In the genomic region with DNA sequence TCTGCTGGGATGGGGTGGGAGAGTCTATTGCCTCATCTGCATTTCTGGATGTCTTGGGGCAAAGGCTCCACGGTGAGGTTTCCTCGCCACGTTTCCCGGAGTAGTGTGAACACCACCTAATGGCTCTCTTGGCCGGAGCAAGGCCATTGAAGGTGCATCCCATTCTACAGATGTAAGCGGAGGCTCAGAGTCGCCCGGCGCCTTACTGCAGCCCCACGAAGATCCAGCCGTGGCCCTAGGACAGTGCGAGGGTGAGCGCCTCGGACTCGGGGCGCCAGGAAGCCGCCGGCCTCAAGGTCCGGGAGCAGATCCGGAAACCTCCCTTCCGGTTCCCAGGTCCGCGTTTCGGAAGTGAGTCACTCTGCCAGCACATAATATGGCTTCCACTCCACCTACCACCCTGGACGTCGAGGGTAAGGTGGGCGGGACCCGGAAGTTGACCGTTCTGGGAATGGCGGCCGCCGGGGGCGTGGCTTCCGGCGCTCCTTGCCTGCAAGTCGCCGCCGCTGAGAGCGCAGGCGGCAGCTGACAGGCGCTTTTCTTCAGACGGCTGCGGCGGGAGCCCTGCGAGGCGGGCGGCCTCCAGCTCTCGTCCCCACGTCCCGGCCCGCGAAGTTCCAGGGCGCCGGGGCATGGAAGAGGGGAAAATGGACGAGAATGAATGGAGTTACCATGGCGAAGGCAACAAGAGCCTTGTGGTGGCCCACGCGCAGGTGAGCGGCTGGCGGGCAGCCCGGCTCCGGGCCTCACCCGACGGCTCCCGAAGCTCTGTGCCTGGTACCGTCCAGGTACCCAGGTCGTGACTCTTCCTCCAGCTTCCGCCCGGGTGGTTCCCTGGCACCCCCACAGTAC, we compare ENCODE assay signal across 8 mouse cellular contexts. TPM values are rescaled to one million over a fixed set of nuclear protein-coding genes. Genes with fewer than 3 reads are reported as not detected.
DNase-seq lines count a peak whose midpoint lies in the region; ATAC-seq and TF ChIP-seq lines count a peak whose summit lies in the region.

TSS of gene Ippk (plus strand) at position 496 of the 852 bp plus-strand sequence.

- TF ChIP-seq POLR2A in kidney, adult 2 months (IDR thresholded peaks at IDR 0.05; ENCODE audit: low read depth, low read length): peak; percentile 52
- TF ChIP-seq POLR2A in spleen, adult 2 months (IDR thresholded peaks at IDR 0.05; ENCODE audit: low read depth, low read length): peak; percentile 78

- peak within 1 kb of the TSS; percentile 94 for H3K4me2 ChIP-seq in embryonic facial prominence, embryonic 13.5 days
- peak within 1 kb of the TSS; percentile 97 for H3K4me2 ChIP-seq in limb, embryonic 12.5 days
- H3K4me2 ChIP-seq in midbrain, embryonic 15.5 days: peak within 1 kb of the TSS; percentile 97

- no peaks in the 10 kb centered on the region for H3K27me3 ChIP-seq in embryonic facial prominence, embryonic 13.5 days
- no peaks in the 10 kb centered on the region for H3K27me3 ChIP-seq in kidney, adult 2 months (replicated peaks; ENCODE audit: control insufficient read depth, insufficient read depth, low read length)
- H3K27me3 ChIP-seq in limb, embryonic 12.5 days: no peaks in the 10 kb centered on the region
- no peaks in the 10 kb centered on the region for H3K27me3 ChIP-seq in midbrain, embryonic 15.5 days (replicated peaks)
- H3K27me3 ChIP-seq in spleen, adult 2 months (ENCODE audit: control insufficient read depth, insufficient read depth, low read length): no peaks in the 10 kb centered on the region

- H3K9me3 ChIP-seq in embryonic facial prominence, embryonic 13.5 days: no peaks in the 10 kb centered on the region
- H3K9me3 ChIP-seq in limb, embryonic 12.5 days: no peaks in the 10 kb centered on the region
- no peaks in the 10 kb centered on the region for H3K9me3 ChIP-seq in midbrain, embryonic 15.5 days

- peak within 1 kb of the TSS; percentile 89 for H3K4me3 ChIP-seq in embryonic facial prominence, embryonic 13.5 days
- peak within 1 kb of the TSS; percentile 94 for H3K4me3 ChIP-seq in kidney, adult 2 months (ENCODE audit: insufficient read depth, low read depth, low read length)
- H3K4me3 ChIP-seq in limb, embryonic 12.5 days (replicated peaks): peak within 1 kb of the TSS; percentile 87
- H3K4me3 ChIP-seq in midbrain, embryonic 15.5 days: peak within 1 kb of the TSS; percentile 68
- H3K4me3 ChIP-seq in spleen, adult 2 months (ENCODE audit: extremely low read depth, insufficient read depth, insufficient read length): peak within 1 kb of the TSS; percentile 86

- H3K36me3 ChIP-seq in embryonic facial prominence, embryonic 13.5 days: no peaks in the 10 kb centered on the region
- H3K36me3 ChIP-seq in kidney, adult 2 months (ENCODE audit: control insufficient read depth, insufficient read depth, low read length): no peaks in the 10 kb centered on the region
- H3K36me3 ChIP-seq in limb, embryonic 12.5 days: 0 out of 2 replicates have a peak, but pooled peaks cover 4% of the 10 kb centered on the region
- H3K36me3 ChIP-seq in midbrain, embryonic 15.5 days (replicated peaks): no peaks in the 10 kb centered on the region
- H3K36me3 ChIP-seq in spleen, adult 2 months (ENCODE audit: control insufficient read depth, insufficient read depth, low read length): no peaks in the 10 kb centered on the region

- peak; percentile 92 for ATAC-seq in embryonic facial prominence, embryonic 13.5 days (ENCODE audit: insufficient number of reproducible peaks, insufficient read depth, low FRiP score, low TSS enrichment, low read depth)
- ATAC-seq in limb, embryonic 12.5 days (ENCODE audit: insufficient number of reproducible peaks, insufficient read depth, low FRiP score, low TSS enrichment, low read depth): peak; percentile 97
- peak; percentile 99 for ATAC-seq in midbrain, embryonic 15.5 days (replicated peaks)

- peak within 1 kb of the TSS; percentile 81 for H3K27ac ChIP-seq in embryonic facial prominence, embryonic 13.5 days
- H3K27ac ChIP-seq in kidney, adult 2 months (ENCODE audit: insufficient read depth, low read depth, low read length): peak within 1 kb of the TSS; percentile 87
- H3K27ac ChIP-seq in limb, embryonic 12.5 days: peak within 1 kb of the TSS; percentile 79
- H3K27ac ChIP-seq in midbrain, embryonic 15.5 days: peak within 1 kb of the TSS; percentile 88
- H3K27ac ChIP-seq in spleen, adult 2 months (ENCODE audit: insufficient read depth, low read length): peak within 1 kb of the TSS; percentile 73

- under 1% methylated on average over 69 of the region's 69 CpGs for WGBS in embryonic facial prominence, embryonic 13.5 days
- WGBS in kidney, adult 2 months: under 1% methylated on average over 69 of the region's 69 CpGs
- under 1% methylated on average over 65 of the region's 69 CpGs for WGBS in limb, embryonic 12.5 days
- under 1% methylated on average over 68 of the region's 69 CpGs for WGBS in midbrain, embryonic 15.5 days
- under 1% methylated on average over 69 of the region's 69 CpGs for WGBS in spleen, adult 2 months

- H3K9ac ChIP-seq in embryonic facial prominence, embryonic 13.5 days: peak within 1 kb of the TSS; percentile 88
- peak within 1 kb of the TSS; percentile 80 for H3K9ac ChIP-seq in limb, embryonic 12.5 days (replicated peaks)
- H3K9ac ChIP-seq in midbrain, embryonic 15.5 days: peak within 1 kb of the TSS; percentile 71

- H3K4me1 ChIP-seq in embryonic facial prominence, embryonic 13.5 days: peaks cover 19% of the 10 kb centered on the region
- H3K4me1 ChIP-seq in kidney, adult 2 months (ENCODE audit: control insufficient read depth, insufficient read depth, low read length): peaks cover 10% of the 10 kb centered on the region; the same call in 1 of the 2 replicates
- peaks cover 17% of the 10 kb centered on the region for H3K4me1 ChIP-seq in limb, embryonic 12.5 days (replicated peaks)
- H3K4me1 ChIP-seq in midbrain, embryonic 15.5 days: peaks cover 33% of the 10 kb centered on the region
- peaks cover 8% of the 10 kb centered on the region; the same call in 1 of the 2 replicates for H3K4me1 ChIP-seq in spleen, adult 2 months (ENCODE audit: control insufficient read depth, insufficient read depth, insufficient read length)

- no peak for TF ChIP-seq CTCF in kidney, adult 2 months (conservative IDR thresholded peaks at IDR 0.05; ENCODE audit: insufficient read depth, insufficient read length, low read depth, low read length)
- no peak for TF ChIP-seq CTCF in spleen, adult 2 months (IDR thresholded peaks at IDR 0.05; ENCODE audit: extremely low read depth, insufficient read depth, insufficient read length, insufficient replicate concordance)

- DNase-seq in 3134 (ENCODE audit: extremely low read depth, insufficient read length, low spot score): peak; percentile 100
- DNase-seq in adrenal gland, postnatal 36 days: peak; percentile 99
- peak; percentile 98 to 99 for DNase-seq in heart, adult 18-20 months
- peak; percentile 99 for DNase-seq in kidney, adult 2 months
- DNase-seq in spleen, adult 2 months (ENCODE audit: low read depth in 1 of 2, low spot score in 2 of 2): peak; percentile 91 to 97

RNA-seq across cellular contexts. Expression of gene Ippk, which starts in this region (rescaled TPM):
- 10 to 100 TPM; 33.1 to 49.4 TPM for total RNA-seq in adrenal gland, postnatal 36 days (2021)
- polyA plus RNA-seq in embryonic facial prominence, embryonic 13.5 days (2015; fragmentation: Nextera tagmentation; extraction: Ambion mirVana): 13.7 and 14.4 TPM in 2 replicates
- total RNA-seq in heart, adult 18-20 months (2021): 1 to 10 TPM; 7.0 to 7.4 TPM
- 6.5 and 7.1 TPM in 2 replicates for polyA plus RNA-seq in kidney, adult 2 months (2012; rRNA removed)
- 14.7 and 16.4 TPM in 2 replicates for polyA plus RNA-seq in limb, embryonic 12.5 days (2016; fragmentation: Nextera tagmentation; extraction: Ambion mirVana)
- polyA plus RNA-seq in midbrain, embryonic 15.5 days (2015; fragmentation: Nextera tagmentation; extraction: Ambion mirVana): 14.0 and 14.4 TPM in 2 replicates
- polyA plus RNA-seq in spleen, adult 2 months (2012; rRNA removed): 1.8 and 2.2 TPM in 2 replicates

Comparison
In these comparisons a context has a peak if more than half of its experiments do, and no peak if none do; other contexts are left out.
1. Peak in every context shown above with its lines: DNase-seq, ATAC-seq, H3K4me3 ChIP-seq and H3K27ac ChIP-seq.
2. RNA of gene Ippk (total RNA-seq): 33.1 to 49.4 TPM in adrenal gland, postnatal 36 days; 7.0 to 7.4 TPM in heart, adult 18-20 months; every median in the first group is over 4 times any median in the second.